Mouse (Mus musculus): ENCODE data around the gene Adgrl3. TPM values are rescaled to one million over a fixed set of nuclear protein-coding genes. Genes with fewer than 3 reads are reported as not detected.

The Adgrl3 gene
- total RNA-seq (2015; ENCODE audit: low replicate concordance) (not detected in 2 replicates), total RNA-seq (2017; ENCODE audit: low replicate concordance) (0.84 TPM in 1 of 2 replicates, not detected in the other)

- ATAC-seq (replicated peaks; ENCODE audit: low FRiP score, poor library complexity, severe bottlenecking), result no peak
Measured at GRCm38 (mm10) chr5:81019590-81020254, at the start of gene Adgrl3. Gene Adgrl3, plus strand, starts transcription at chr5:81020138.

DNA sequence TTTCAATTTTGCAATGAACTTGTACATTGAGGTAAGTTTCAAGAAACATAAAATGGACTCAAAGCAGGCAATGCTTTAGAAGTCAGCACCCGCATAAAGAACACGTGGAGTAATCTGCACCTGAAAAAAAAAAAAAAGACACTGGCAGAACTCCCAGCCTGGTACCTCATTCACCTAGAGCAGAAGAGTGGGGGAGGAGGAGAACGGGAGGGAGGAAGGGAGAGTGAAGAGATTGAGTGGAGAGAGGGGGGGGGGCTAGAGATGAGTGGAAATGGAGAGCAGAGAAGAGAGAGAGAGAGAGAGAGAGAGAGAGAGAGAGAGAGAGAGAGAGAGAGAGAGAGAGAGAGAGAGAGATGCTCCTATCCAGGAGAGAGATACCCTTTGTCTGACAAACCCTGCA lies 772 bp upstream of the Adgrl3 start:
- ATAC-seq (replicated peaks; ENCODE audit: low FRiP score, poor library complexity, severe bottlenecking), result no peak

DNA sequence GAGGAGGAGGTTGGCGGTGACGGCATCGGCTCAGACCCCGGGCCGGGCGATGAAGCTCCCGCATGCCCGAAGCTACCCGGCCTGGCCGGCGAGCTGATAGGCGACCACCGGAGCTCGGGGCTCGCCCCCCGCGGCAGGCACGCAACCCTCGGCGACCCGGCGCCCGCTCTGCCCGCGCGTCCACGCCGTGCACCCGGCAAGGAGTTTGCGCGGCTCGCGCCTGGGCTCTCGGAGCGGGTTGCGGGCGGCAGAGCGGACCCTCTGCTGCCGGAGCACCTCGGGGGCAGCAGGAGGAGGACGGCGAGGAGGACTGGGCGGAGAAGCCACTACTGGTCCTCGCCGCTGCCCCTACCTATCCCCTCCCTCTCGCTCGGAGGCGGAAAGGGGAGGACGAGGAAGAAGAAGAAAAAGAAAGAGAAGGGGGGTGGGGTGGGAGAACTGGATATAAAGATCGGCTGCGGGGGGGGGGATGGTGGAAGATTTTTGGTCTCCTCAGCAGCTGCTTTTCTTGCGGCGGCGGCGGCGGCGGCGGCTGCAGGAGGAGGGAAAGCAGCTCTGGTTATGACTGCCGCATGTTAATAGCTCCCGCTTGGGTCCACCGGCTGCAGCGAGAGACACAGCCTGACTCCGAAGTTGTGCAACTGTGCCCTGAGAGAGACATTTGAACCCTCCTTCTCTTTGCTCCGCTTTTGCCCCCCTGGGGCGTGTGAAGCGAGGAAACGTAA lies 505 bp downstream of the Adgrl3 start:
- ATAC-seq (replicated peaks; ENCODE audit: low FRiP score, poor library complexity, severe bottlenecking), result no peak

DNA sequence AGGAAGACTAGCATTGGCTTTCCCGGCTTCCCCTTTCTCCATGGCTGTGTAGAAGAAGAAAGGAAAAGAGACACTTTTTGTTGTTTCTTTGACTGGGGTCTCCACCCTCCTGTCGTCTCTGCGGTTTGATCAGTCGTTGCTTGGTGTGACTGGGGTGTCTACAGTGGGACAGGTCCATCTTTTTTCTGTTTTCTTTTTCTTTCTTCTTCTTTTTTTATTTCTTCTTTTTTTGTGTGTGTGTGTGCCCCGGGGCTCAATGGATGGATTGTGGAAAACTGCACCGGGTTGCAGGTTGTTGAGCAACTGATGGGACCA lies 1.0 kb downstream of the Adgrl3 start:
- no peak for ATAC-seq (replicated peaks; ENCODE audit: low FRiP score, poor library complexity, severe bottlenecking)

GRCm38 (mm10) chr5:81021331-81021863 lies 1.5 kb downstream of the Adgrl3 start:
- no peak for ATAC-seq (replicated peaks; ENCODE audit: low FRiP score, poor library complexity, severe bottlenecking)

GRCm38 (mm10) chr5:81021864-81022305 lies 1.9 kb downstream of the Adgrl3 start:
- no peak for ATAC-seq (replicated peaks; ENCODE audit: low FRiP score, poor library complexity, severe bottlenecking)

DNA sequence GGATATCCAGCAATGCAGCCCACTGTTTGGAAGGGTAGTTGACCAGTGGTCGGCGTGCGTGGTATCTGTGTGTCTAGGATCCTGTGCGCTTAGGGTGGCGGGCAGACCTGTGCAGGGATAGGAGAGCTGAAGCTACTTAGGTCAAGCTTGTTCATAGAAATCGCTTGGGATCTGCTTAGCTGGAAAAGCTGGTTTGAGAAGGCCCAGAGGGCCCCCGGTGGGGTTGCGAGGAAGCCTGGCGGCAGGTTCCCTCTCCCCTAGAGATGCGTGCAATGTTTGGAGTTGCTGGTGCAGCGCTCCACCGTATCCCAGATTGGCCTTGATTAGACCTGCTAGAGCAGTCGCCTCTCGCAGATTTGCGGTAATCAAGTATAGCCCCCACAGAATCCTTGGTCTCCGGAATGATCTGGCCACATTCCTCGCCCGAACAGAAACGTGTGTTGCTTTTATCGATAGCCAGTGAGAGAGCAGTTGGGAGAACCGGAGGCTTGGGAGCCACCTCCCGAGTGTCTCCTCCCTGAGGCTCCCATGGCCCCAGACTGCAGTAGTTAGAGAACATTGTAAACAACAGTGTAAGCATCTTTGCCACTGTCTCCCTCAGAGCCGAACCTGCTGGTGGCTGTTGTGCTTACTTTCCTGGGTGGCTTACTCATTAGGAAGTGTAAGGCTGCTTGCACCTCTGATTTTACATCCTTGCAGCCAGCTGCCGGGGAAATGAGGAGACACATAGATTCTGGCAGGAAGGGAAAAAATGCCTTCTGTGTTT lies 2.6 kb downstream of the Adgrl3 start:
- no peak for ATAC-seq (replicated peaks; ENCODE audit: low FRiP score, poor library complexity, severe bottlenecking)

DNA sequence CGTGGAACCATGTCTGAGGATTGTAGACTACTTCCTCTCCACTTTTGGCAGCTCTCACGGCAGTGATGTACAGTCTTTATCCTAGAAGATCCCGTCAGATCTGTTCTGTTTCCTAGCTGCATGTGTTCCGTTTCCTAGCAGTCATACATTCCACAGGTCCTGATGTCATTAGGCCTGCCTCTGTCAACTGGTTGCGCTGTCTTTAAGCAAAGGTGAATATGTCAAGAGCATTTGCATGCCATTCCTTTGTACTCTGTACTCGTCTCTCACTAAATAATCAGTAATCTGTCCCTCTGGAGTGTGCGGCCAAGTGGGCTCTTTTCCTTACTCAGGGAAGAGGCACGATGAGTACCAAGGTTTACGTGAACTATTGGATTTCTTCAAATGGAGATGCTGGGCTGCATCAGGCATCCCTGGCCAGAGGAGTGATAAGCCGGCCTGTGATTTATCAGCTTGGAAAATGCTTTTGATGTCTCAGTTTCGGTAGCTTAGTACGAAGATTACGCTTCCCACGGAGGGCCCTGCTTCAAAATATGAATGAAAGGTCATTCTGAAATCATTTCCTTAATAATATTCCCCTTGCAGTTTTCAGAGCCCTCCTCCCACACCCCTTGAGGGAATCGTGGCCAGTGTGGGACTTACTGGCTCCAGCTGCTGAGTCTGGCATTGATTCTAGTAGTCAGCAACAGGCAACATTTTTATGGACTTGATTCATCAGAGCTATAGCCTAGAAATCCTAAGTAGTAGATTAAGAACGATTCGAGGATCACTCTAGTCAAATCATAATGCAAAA lies 4.2 kb downstream of the Adgrl3 start:
- no peak for ATAC-seq (replicated peaks; ENCODE audit: low FRiP score, poor library complexity, severe bottlenecking)

DNA sequence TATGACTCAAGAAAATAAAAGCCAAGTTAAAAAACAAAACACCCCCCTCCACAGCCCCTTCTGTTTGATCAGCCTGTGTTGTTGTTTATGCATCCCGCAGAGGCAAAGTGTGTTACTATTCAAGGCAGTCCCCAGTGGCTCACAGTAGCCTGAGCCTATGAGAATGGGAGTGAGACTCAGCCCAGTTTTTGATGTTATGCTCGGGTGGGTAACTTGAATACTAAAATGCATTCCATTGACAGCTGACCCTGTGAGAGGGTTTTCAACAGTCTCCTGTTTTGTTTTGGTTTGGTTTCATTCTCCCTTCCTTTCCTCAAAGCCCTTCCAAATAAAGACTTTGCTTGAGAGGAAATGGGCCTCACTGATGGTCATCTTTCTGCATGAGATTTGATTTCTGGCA lies 8.9 kb downstream of the Adgrl3 start:
- ATAC-seq (replicated peaks; ENCODE audit: low FRiP score, poor library complexity, severe bottlenecking), result no peak

DNA sequence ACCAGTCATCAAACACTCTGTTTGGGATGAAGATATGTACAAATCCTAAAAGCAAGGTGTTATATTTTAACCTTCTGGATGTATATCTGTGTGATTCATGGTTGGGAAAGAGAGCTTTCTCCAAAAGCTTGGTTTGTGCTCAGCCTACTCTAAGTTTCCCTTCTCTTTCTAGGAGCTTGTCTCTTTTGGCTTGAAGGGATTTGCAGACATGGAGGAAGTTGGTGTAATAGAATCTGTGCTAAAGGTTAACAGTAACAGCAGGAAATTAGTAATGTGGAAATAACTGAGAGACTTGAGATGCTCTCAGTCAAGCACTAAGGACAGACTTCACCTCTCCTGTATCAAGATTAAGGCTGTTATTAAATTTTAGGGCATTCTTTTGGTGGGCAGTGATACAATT lies 17.2 kb downstream of the Adgrl3 start:
- ATAC-seq (replicated peaks; ENCODE audit: low FRiP score, poor library complexity, severe bottlenecking), result no peak

DNA sequence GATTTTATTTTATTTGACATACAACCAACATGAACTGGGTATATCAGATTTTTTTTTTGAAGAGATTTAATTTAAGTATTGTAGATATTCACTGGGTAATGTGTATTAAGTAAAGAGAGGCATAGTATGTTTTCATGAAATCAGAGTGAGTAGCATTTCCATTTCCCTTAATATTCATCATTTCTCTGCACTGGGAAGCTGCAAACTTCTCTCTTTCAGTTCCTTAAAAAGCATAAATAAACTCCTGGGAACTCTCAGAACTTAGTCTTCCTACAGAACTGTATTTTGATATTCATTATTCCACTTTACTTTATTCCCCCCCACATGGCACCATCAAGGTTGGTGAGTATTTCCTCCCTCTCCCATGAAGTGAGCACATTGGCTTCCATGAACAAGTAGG lies 23.9 kb downstream of the Adgrl3 start:
- ATAC-seq (replicated peaks; ENCODE audit: low FRiP score, poor library complexity, severe bottlenecking), result no peak

DNA sequence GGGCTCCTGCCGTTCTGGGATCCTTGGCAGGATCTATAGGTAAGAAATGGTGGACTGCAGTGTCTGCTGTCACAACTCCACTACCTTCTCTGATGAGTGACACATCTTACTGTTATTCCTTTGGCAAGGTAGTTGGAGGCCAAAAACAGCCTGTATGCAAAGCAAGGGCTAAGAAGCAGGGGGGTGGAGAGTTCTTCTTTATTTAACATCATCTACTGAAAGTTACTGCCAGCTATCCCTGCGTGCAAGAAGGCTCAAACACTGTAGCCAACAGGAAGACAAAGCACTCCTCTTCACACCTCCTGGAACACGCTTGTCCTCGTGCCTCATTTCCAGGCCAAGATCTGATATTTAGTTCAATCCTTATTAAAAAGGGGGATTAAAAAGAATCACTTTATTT lies 26.2 kb downstream of the Adgrl3 start:
- no peak for ATAC-seq (replicated peaks; ENCODE audit: low FRiP score, poor library complexity, severe bottlenecking)

DNA sequence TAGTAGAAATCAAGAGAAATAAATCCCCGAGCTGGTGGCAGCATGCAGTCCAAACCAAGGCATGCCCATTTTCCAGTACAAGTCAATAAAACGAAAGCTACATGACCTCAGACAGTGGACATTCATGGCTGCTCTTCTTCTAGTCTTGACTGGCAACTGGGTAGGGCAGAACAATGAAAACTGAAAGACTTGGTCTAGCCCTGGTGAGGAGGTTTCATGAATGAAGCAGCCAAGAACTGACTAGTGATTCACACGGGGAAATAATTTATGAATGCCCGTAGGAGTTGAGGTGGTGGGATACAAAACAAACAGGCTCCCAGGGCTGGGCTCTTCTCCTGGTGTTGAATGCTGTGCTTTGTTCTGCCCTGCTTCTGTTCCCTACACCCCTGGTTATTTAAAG lies 34.7 kb downstream of the Adgrl3 start:
- no peak for ATAC-seq (replicated peaks; ENCODE audit: low FRiP score, poor library complexity, severe bottlenecking)

DNA sequence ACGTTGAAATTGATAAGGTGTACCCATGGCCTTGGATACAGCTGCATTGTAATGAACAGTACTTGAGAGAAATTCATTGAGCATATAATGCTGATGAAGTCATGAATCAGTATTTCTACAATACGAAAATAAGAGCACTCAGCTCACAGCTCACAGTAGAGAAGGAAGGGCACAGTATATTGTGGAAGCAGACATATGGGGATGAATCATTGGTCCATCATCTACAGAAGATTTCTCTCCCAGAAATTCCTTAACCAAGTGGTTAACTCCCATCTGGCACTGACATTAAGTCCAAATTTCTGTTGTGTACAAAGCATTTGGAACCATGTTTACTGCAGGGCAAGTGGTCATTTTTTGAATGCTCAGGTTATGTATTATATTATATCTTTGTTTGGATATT lies 35.3 kb downstream of the Adgrl3 start:
- no peak for ATAC-seq (replicated peaks; ENCODE audit: low FRiP score, poor library complexity, severe bottlenecking)

GRCm38 (mm10) chr5:81058122-81058521 lies 38.2 kb downstream of the Adgrl3 start:
- ATAC-seq (replicated peaks; ENCODE audit: low FRiP score, poor library complexity, severe bottlenecking), result no peak

DNA sequence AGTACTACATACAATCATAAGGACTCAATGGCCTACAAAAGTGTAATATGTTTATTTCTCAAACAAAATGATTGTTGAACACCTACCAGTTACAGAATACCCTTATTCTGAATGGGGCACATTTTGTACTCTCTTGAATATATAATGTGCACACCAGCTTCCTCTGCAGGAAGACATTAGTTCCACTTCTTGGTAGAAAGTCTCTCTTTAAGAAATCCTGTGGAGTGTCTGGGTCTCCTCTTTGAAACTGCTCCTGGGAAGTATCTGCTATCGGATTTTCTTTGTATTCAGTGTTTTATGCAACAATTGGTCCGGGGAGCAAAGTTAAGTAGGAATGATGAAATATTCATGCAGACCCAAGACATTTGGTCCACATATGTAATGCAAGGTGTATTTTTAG lies 41.0 kb downstream of the Adgrl3 start:
- ATAC-seq (replicated peaks; ENCODE audit: low FRiP score, poor library complexity, severe bottlenecking), result no peak

DNA sequence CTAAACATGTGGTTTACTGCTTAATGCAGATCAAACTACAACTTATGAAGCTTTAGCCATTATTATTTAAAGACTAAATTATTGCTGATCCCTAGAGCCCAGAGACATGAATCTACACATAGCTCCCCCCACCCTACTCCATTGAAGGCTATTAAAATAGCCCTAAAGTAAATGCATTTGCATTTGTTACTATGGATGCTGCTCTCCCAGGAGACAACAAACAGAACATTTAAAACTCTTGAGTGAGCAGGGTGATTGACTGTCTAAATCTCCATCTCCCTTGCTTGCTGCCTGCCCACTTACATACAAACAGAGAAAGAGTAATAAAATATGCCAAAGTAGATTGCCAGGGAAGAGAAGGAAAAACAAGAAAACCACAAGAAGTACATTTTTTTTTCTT lies 41.4 kb downstream of the Adgrl3 start:
- ATAC-seq (replicated peaks; ENCODE audit: low FRiP score, poor library complexity, severe bottlenecking), result no peak

GRCm38 (mm10) chr5:81064026-81064425 lies 44.1 kb downstream of the Adgrl3 start:
- ATAC-seq (replicated peaks; ENCODE audit: low FRiP score, poor library complexity, severe bottlenecking), result no peak

DNA sequence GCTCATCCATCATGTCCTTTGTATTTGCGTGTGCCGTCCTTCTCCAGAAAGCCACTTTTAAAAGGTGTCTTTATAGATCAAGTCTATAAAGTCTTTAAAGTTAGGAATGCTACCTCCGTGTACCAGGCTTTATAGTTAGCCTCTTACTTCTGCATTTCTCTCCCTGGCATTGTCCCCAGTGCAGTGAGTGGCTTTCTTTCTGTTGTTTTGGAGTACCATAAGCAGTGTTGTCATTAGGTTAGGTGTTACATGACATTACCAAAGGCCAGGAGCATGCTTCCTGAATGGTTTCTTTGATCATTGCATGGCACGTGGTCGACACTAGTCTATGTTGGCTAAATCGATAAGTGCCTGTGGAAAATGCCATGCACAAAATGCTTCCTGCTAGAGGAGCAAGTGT lies 48.2 kb downstream of the Adgrl3 start:
- ATAC-seq (replicated peaks; ENCODE audit: low FRiP score, poor library complexity, severe bottlenecking), result no peak

GRCm38 (mm10) chr5:81068839-81069238 lies 48.9 kb downstream of the Adgrl3 start:
- no peak for ATAC-seq (replicated peaks; ENCODE audit: low FRiP score, poor library complexity, severe bottlenecking)

Measured in erythroblast, adult 5-6 weeks (primary cell).